Mouse (Mus musculus): ENCODE measurements at regions not wholly inside any gene's neighbourhood (a gene's known extent, or its start where the extent isn't known, plus 50 kb on each side); places are given as distances from the start of the nearest gene placed in this dataset.

DNA sequence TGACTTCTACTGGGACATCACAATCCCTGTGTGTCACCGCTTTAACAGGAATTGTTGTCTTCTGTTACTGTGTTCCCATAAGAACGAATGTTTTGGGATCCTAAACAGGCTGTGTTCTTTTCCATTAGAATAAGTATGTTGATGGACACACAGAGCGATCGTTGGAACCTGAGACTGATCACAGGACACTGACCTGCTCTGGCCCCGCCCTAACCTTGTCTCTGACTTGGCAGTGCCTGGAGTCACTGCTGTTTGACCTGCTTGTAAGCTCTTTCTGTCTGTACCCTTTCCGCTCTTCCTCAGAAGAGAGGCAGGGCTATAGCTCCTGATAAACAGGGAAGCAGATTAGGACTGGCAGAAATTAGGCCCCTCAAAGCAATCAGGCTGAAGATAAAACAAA, 162.0 kb upstream of the Atp6ap2 start:
- 74% methylated on average over 6 of the region's 6 CpGs for WGBS
- Histone ChIP-seq H3K27me3 (replicated peaks; ENCODE audit: control insufficient read depth, insufficient read depth, low read length) (peaks cover 3% of the 10 kb centered on the region; the same call in 1 of the 2 replicates), H3K27ac (replicated peaks; ENCODE audit: low read depth, low read length) (no peak overlapping the region), H3K9ac (ENCODE audit: low read depth, low read length) (no peak overlapping the region), H3K4me1 (ENCODE audit: control insufficient read depth, insufficient read depth, low read length) (no peaks in the 10 kb centered on the region), H3K4me2 (ENCODE audit: low read depth, low read length) (no peak overlapping the region), H3K36me3 (ENCODE audit: control insufficient read depth, insufficient read depth, low read length) (no peaks in the 10 kb centered on the region), H3K4me3 (ENCODE audit: low read depth, low read length) (no peak overlapping the region), H3K9me3 (ENCODE audit: control insufficient read depth, low read length) (no peaks in the 10 kb centered on the region)
- DNase-seq (ENCODE audit: low spot score) (no peak), ATAC-seq (ENCODE audit: low read depth) (no peak)

DNA sequence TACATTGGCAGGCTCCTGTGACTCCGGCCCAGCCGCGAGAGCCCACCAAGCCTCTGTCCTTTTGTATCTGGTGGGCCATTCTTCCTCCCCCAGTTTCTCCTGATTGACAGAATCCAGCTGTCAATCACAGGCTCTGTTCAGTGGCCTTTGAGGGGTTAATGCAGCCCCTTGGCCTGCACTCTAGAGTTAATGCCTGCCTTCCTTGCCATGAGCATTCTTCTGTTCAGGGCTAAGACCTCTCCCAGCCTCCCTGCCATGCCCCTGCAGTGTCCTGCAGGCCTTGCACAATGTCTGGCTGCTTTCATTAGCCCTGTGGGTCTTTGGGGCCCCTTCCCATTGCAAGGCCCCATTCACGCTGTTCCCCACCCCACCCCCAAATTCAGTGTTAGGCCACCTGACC, 160.9 kb upstream of the Atp6ap2 start:
- 65% methylated on average over 4 of the region's 4 CpGs for WGBS
- Histone ChIP-seq H3K27me3 (replicated peaks; ENCODE audit: control insufficient read depth, insufficient read depth, low read length) (peaks cover under 1% of the 10 kb centered on the region; the same call in 1 of the 2 replicates), H3K4me2 (ENCODE audit: low read depth, low read length) (no peak overlapping the region), H3K4me3 (ENCODE audit: low read depth, low read length) (no peak overlapping the region), H3K27ac (replicated peaks; ENCODE audit: low read depth, low read length) (no peak overlapping the region), H3K36me3 (ENCODE audit: control insufficient read depth, insufficient read depth, low read length) (no peaks in the 10 kb centered on the region), H3K4me1 (ENCODE audit: control insufficient read depth, insufficient read depth, low read length) (no peaks in the 10 kb centered on the region), H3K9ac (ENCODE audit: low read depth, low read length) (no peak overlapping the region), H3K9me3 (ENCODE audit: control insufficient read depth, low read length) (no peaks in the 10 kb centered on the region)
- DNase-seq (ENCODE audit: low spot score) (no peak), ATAC-seq (ENCODE audit: low read depth) (no peak)

DNA sequence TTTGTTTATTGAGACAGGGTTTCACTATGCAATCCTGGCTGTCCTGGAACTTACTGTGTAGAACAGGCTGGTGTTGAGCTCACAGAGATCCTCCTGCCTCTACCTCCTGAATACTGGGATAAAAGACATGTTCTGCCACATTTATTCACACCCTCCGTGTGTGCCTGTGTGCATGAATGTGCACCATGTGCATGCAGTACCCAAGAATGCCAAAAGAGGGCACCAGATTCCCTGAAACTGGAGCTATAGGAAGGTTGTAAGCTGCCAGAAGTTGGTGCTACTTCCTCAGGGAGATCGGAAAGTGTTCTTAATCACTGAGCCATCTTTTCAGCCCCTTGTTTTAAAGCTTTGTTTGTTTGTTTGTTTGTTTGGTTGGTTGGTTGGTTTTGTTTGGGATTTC, 155.3 kb upstream of the Atp6ap2 start:
- Histone ChIP-seq H3K4me1 (ENCODE audit: control insufficient read depth, insufficient read depth, low read length) (no peaks in the 10 kb centered on the region), H3K27me3 (replicated peaks; ENCODE audit: control insufficient read depth, insufficient read depth, low read length) (no peaks in the 10 kb centered on the region; the same call in 1 of the 2 replicates), H3K9me3 (ENCODE audit: control insufficient read depth, low read length) (peaks cover 4% of the 10 kb centered on the region; the same call in 1 of the 2 replicates), H3K4me3 (ENCODE audit: low read depth, low read length) (no peak overlapping the region), H3K36me3 (ENCODE audit: control insufficient read depth, insufficient read depth, low read length) (no peaks in the 10 kb centered on the region), H3K9ac (ENCODE audit: low read depth, low read length) (no peak overlapping the region), H3K4me2 (ENCODE audit: low read depth, low read length) (no peak overlapping the region), H3K27ac (replicated peaks; ENCODE audit: low read depth, low read length) (no peak overlapping the region)
- DNase-seq (ENCODE audit: low spot score) (no peak), ATAC-seq (ENCODE audit: low read depth) (no peak)
- WGBS: 94% methylated on average over 2 of the region's 2 CpGs

DNA sequence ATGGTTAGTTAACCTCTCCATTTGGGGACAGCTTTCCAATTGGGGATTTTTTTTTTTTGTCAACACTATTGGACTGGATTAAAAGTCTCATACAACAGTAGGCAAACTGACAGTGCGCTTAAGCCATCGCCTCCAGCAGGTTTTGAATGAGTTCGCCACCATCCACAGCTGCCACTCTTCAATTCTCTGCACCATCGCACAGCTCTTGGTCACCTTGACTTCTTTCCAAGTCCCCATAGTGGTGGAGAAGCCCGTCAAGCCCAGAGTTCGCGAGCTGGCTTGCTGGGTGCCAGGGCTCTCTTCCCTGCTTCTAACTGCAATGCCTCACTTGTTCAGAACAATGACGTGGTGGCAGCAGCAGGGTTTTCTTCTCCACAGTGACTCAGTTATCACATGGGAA, 151.9 kb upstream of the Atp6ap2 start:
- H3K4me1 ChIP-seq (ENCODE audit: control insufficient read depth, insufficient read depth, low read length): no peaks in the 10 kb centered on the region
- 70% methylated on average over 8 of the region's 8 CpGs for whole genome bisulfite sequencing
- ATAC-seq (ENCODE audit: low read depth) (no peak), DNase-seq (ENCODE audit: low spot score) (no peak)
- no peak overlapping the region for H3K27ac ChIP-seq (replicated peaks; ENCODE audit: low read depth, low read length)
- no peaks in the 10 kb centered on the region; the same call in 1 of the 2 replicates for H3K27me3 ChIP-seq (replicated peaks; ENCODE audit: control insufficient read depth, insufficient read depth, low read length)
- H3K9me3 ChIP-seq (ENCODE audit: control insufficient read depth, low read length): peaks cover 4% of the 10 kb centered on the region; the same call in 1 of the 2 replicates
- no peak overlapping the region for H3K4me3 ChIP-seq (ENCODE audit: low read depth, low read length)
- no peak overlapping the region for H3K4me2 ChIP-seq (ENCODE audit: low read depth, low read length)
- no peak overlapping the region for H3K9ac ChIP-seq (ENCODE audit: low read depth, low read length)
- no peaks in the 10 kb centered on the region for H3K36me3 ChIP-seq (ENCODE audit: control insufficient read depth, insufficient read depth, low read length)

DNA sequence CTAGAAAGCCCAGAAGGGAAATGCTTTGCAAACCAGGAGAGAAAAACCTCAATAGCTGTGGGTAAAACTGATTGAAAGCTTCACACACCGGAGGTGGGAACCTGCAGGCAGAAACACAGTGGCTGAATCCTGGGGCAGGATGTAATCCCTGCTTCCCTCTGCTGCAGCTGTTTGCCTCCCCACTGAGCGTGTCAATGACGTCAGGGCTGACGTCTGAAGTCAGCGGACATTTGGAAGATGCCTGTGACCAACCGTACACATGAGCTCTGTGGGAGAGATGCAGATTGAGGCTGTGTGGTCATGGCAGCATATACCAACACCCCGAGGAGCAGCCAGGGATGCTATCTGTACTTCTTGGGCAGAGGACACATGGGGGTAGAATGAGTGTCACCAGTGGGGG, 151.5 kb upstream of the Atp6ap2 start:
- peak; percentile 32 for DNase-seq (ENCODE audit: low spot score)
- WGBS: 43% methylated on average over 7 of the region's 7 CpGs
- no peak overlapping the region for H3K9ac ChIP-seq (ENCODE audit: low read depth, low read length)
- peaks cover 4% of the 10 kb centered on the region; the same call in 1 of the 2 replicates for H3K9me3 ChIP-seq (ENCODE audit: control insufficient read depth, low read length)
- H3K4me2 ChIP-seq (ENCODE audit: low read depth, low read length): no peak overlapping the region
- no peaks in the 10 kb centered on the region; the same call in 1 of the 2 replicates for H3K27me3 ChIP-seq (replicated peaks; ENCODE audit: control insufficient read depth, insufficient read depth, low read length)
- no peak overlapping the region for H3K4me3 ChIP-seq (ENCODE audit: low read depth, low read length)
- H3K27ac ChIP-seq (replicated peaks; ENCODE audit: low read depth, low read length): no peak overlapping the region
- no peak for ATAC-seq (ENCODE audit: low read depth)
- no peaks in the 10 kb centered on the region for H3K36me3 ChIP-seq (ENCODE audit: control insufficient read depth, insufficient read depth, low read length)
- H3K4me1 ChIP-seq (ENCODE audit: control insufficient read depth, insufficient read depth, low read length): no peaks in the 10 kb centered on the region

DNA sequence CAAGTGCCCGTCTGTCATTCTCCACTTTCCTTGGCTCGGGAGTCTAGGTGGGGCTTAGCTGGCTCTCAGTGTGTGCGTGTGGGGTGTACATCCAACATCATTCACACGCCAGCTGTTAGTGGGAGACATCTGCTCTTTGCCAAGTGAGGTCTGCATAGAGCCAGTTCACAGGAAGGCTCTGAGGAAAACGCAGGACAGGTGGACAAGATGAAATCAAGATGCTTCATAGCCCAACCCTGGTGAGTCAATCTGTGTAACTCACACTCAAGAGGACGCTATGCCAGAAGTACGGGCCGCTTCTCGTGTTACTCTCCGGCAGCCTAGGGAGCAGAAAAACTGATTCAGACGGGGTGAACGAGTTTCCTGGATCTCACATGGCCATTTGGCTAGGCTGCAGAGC, 148.2 kb upstream of the Atp6ap2 start:
- Histone ChIP-seq H3K4me3 (ENCODE audit: low read depth, low read length) (no peak overlapping the region), H3K27ac (replicated peaks; ENCODE audit: low read depth, low read length) (no peak overlapping the region), H3K4me2 (ENCODE audit: low read depth, low read length) (no peak overlapping the region), H3K9me3 (ENCODE audit: control insufficient read depth, low read length) (no peaks in the 10 kb centered on the region), H3K4me1 (ENCODE audit: control insufficient read depth, insufficient read depth, low read length) (no peaks in the 10 kb centered on the region), H3K27me3 (replicated peaks; ENCODE audit: control insufficient read depth, insufficient read depth, low read length) (no peaks in the 10 kb centered on the region; the same call in 1 of the 2 replicates), H3K36me3 (ENCODE audit: control insufficient read depth, insufficient read depth, low read length) (no peaks in the 10 kb centered on the region), H3K9ac (ENCODE audit: low read depth, low read length) (no peak overlapping the region)
- 45% methylated on average over 12 of the region's 12 CpGs for WGBS
- DNase-seq (ENCODE audit: low spot score): peak; percentile 73
- peak; percentile 80 for ATAC-seq (ENCODE audit: low read depth)

DNA sequence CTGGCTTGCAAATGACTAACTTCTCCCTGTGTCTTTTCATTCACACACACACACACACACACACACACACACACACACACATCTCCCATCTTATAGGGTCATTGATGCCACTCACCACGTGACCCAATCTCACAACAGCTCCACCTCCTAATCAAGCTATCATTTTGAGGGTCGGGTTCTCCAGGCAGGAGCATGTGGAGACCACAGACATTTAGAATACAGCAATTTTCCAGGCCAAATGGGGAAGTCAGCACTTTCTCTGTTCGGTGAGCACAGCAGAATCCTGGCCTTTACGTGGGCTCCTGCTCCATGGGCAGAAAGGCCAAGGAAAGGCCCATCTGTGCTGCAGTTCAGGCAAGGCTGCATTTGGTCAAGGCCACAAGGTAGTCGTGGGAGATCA, 143.8 kb upstream of the Atp6ap2 start:
- no peak for DNase-seq (ENCODE audit: low spot score)
- no peaks in the 10 kb centered on the region for H3K27me3 ChIP-seq (replicated peaks; ENCODE audit: control insufficient read depth, insufficient read depth, low read length)
- no peak overlapping the region for H3K27ac ChIP-seq (replicated peaks; ENCODE audit: low read depth, low read length)
- ATAC-seq (ENCODE audit: low read depth): no peak
- no peak overlapping the region for H3K9ac ChIP-seq (ENCODE audit: low read depth, low read length)
- no peak overlapping the region for H3K4me3 ChIP-seq (ENCODE audit: low read depth, low read length)
- no peaks in the 10 kb centered on the region for H3K9me3 ChIP-seq (ENCODE audit: control insufficient read depth, low read length)
- 72% methylated on average over 5 of the region's 5 CpGs for WGBS
- no peaks in the 10 kb centered on the region for H3K36me3 ChIP-seq (ENCODE audit: control insufficient read depth, insufficient read depth, low read length)
- H3K4me1 ChIP-seq (ENCODE audit: control insufficient read depth, insufficient read depth, low read length): no peaks in the 10 kb centered on the region
- H3K4me2 ChIP-seq (ENCODE audit: low read depth, low read length): no peak overlapping the region

DNA sequence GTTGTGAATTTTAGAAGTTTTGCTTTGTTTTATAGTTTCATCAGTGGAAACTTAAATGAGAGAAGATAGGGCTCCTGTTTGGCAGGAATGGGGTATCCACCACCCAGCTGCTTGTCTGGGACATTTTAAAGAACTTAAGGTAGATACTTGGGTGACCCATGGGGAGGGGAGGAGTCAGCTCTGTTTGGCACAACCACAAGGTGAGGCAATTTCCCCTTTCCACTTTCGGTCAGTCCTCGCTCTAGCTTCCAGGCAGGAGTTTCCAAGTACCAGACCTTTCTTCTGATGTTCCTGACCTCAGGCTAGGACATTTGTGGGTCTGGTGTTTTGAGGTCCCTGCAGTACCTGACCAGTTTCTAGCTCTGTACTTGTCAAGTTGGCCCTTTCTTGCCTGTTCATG, 142.5 kb upstream of the Atp6ap2 start:
- DNase-seq (ENCODE audit: low spot score): no peak
- ATAC-seq (ENCODE audit: low read depth): no peak
- Histone ChIP-seq H3K4me3 (ENCODE audit: low read depth, low read length) (no peak overlapping the region), H3K27ac (replicated peaks; ENCODE audit: low read depth, low read length) (no peak overlapping the region), H3K4me2 (ENCODE audit: low read depth, low read length) (no peak overlapping the region), H3K27me3 (replicated peaks; ENCODE audit: control insufficient read depth, insufficient read depth, low read length) (no peaks in the 10 kb centered on the region), H3K36me3 (ENCODE audit: control insufficient read depth, insufficient read depth, low read length) (no peaks in the 10 kb centered on the region), H3K9me3 (ENCODE audit: control insufficient read depth, low read length) (no peaks in the 10 kb centered on the region), H3K4me1 (ENCODE audit: control insufficient read depth, insufficient read depth, low read length) (no peaks in the 10 kb centered on the region), H3K9ac (ENCODE audit: low read depth, low read length) (no peak overlapping the region)
- 87% methylated on average over 2 of the region's 2 CpGs for WGBS

DNA sequence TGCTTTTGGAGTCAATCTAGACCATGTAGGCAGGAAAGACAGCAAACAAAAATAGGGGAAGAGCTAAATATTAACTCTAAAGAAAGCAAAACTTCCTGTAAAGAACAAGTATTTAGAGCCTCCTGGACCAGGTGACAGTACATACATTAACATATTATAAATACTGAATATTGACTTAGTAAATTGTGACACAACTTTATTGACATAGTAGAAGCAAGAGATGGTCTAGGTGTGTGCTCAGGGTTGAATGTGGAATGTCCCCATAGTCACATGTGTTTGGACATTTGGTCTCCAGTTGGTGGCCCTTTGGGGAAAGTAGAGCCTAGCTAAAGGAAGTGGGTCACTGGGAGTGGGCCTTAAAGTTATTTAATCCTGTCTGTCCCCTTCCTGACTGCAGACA, 139.6 kb upstream of the Atp6ap2 start:
- Histone ChIP-seq H3K9me3 (ENCODE audit: control insufficient read depth, low read length) (no peaks in the 10 kb centered on the region), H3K27ac (replicated peaks; ENCODE audit: low read depth, low read length) (no peak overlapping the region), H3K36me3 (ENCODE audit: control insufficient read depth, insufficient read depth, low read length) (no peaks in the 10 kb centered on the region), H3K27me3 (replicated peaks; ENCODE audit: control insufficient read depth, insufficient read depth, low read length) (no peaks in the 10 kb centered on the region), H3K4me1 (ENCODE audit: control insufficient read depth, insufficient read depth, low read length) (no peaks in the 10 kb centered on the region), H3K4me2 (ENCODE audit: low read depth, low read length) (no peak overlapping the region), H3K4me3 (ENCODE audit: low read depth, low read length) (no peak overlapping the region), H3K9ac (ENCODE audit: low read depth, low read length) (no peak overlapping the region)
- ATAC-seq (ENCODE audit: low read depth) (no peak), DNase-seq (ENCODE audit: low spot score) (no peak)
